In genomic region chr5:136957250-136957649, GRCm38 (mm10) we compare ENCODE assay signal across 21 mouse cellular contexts. TPM values are rescaled to one million over a fixed set of nuclear protein-coding genes. Genes with fewer than 3 reads are reported as not detected.
A peak's percentile ranks its signal among the peaks of the same experiment; 100 is the strongest.
DNase-seq lines count a peak whose midpoint lies in the region; ATAC-seq and TF ChIP-seq lines count a peak whose summit lies in the region.
"Had no signal": no experiment of that assay in that cellular context is flagged by ENCODE, and none has a peak within 500 bp of the region (broad histone marks: within the 10 kb centered on the region; RNA-seq: fewer than 3 reads in every experiment).

No protein-coding gene starts in this region.

- H3K4me2 ChIP-seq in intestine, embryonic 15.5 days (replicated peaks), result no peak overlapping the region
- H3K4me2 ChIP-seq in intestine, postnatal 0 days (replicated peaks; ENCODE audit: low read depth), result no peak overlapping the region
- H3K4me2 ChIP-seq in lung, postnatal 0 days (replicated peaks; ENCODE audit: low read depth, low read length), result no peak overlapping the region
- no peak overlapping the region for H3K4me2 ChIP-seq in intestine, embryonic 16.5 days (ENCODE audit: low read depth, low read length)
- H3K4me2 ChIP-seq in stomach, embryonic 16.5 days (ENCODE audit: low read depth, low read length), result no peak overlapping the region
- H3K4me2 ChIP-seq: embryonic facial prominence, embryonic 13.5 days; forebrain, embryonic 13.5 days; heart, embryonic 13.5 days; hindbrain, embryonic 12.5 days had no signal

- peaks cover 24% of the 10 kb centered on the region for H3K4me1 ChIP-seq in intestine, embryonic 15.5 days (replicated peaks)
- 0 out of 2 replicates have a peak, but pooled peaks cover 9% of the 10 kb centered on the region for H3K4me1 ChIP-seq in intestine, postnatal 0 days (replicated peaks; ENCODE audit: control insufficient read depth, insufficient read depth, low read length)
- peaks cover 10% of the 10 kb centered on the region for H3K4me1 ChIP-seq in lung, postnatal 0 days (ENCODE audit: insufficient read depth, low read depth, low read length)
- H3K4me1 ChIP-seq in intestine, embryonic 16.5 days (ENCODE audit: control insufficient read depth, insufficient read depth, low read length), result peaks cover 17% of the 10 kb centered on the region
- H3K4me1 ChIP-seq in stomach, embryonic 16.5 days (ENCODE audit: control insufficient read depth, insufficient read depth, low read length), result peaks cover 27% of the 10 kb centered on the region

- ATAC-seq in intestine, embryonic 15.5 days, result no peak
- no peak for ATAC-seq in intestine, postnatal 0 days
- ATAC-seq in lung, postnatal 0 days, result no peak
- no peak for ATAC-seq in intestine, embryonic 16.5 days
- ATAC-seq in stomach, embryonic 16.5 days (ENCODE audit: insufficient read depth, low FRiP score), result no peak
- ATAC-seq: forebrain, embryonic 13.5 days; hindbrain, embryonic 16.5 days had no signal

- WGBS in intestine, embryonic 15.5 days, result 72% methylated on average over 1 of the region's 1 CpGs
- 47% methylated on average over 1 of the region's 1 CpGs for WGBS in intestine, postnatal 0 days
- 63% methylated on average over 1 of the region's 1 CpGs for WGBS in lung, postnatal 0 days
- WGBS in intestine, embryonic 16.5 days, result 60% methylated on average over 1 of the region's 1 CpGs
- WGBS in stomach, embryonic 16.5 days, result 63% methylated on average over 1 of the region's 1 CpGs

- H3K36me3 ChIP-seq in intestine, embryonic 15.5 days, result no peaks in the 10 kb centered on the region; the same call in 1 of the 2 replicates
- H3K36me3 ChIP-seq in intestine, postnatal 0 days (ENCODE audit: control insufficient read depth, insufficient read depth), result no peaks in the 10 kb centered on the region
- no peaks in the 10 kb centered on the region for H3K36me3 ChIP-seq in lung, postnatal 0 days (ENCODE audit: insufficient read depth, low read length)
- no peaks in the 10 kb centered on the region for H3K36me3 ChIP-seq in intestine, embryonic 16.5 days (ENCODE audit: control insufficient read depth, insufficient read depth, low read length)
- no peaks in the 10 kb centered on the region for H3K36me3 ChIP-seq in stomach, embryonic 16.5 days (ENCODE audit: control insufficient read depth, insufficient read depth, low read length)

- no peaks in the 10 kb centered on the region for H3K27me3 ChIP-seq in intestine, embryonic 15.5 days (replicated peaks)
- H3K27me3 ChIP-seq in intestine, postnatal 0 days (replicated peaks; ENCODE audit: control insufficient read depth, insufficient read depth, low read length), result no peaks in the 10 kb centered on the region
- no peaks in the 10 kb centered on the region for H3K27me3 ChIP-seq in lung, postnatal 0 days (replicated peaks; ENCODE audit: insufficient read depth, low read length)
- no peaks in the 10 kb centered on the region for H3K27me3 ChIP-seq in intestine, embryonic 16.5 days (replicated peaks; ENCODE audit: control insufficient read depth, insufficient read depth, low read length)
- H3K27me3 ChIP-seq in stomach, embryonic 16.5 days (ENCODE audit: control insufficient read depth, insufficient read depth, low read length), result no peaks in the 10 kb centered on the region
- H3K27me3 ChIP-seq: CH12.LX; embryonic facial prominence, embryonic 13.5 days; forebrain, embryonic 13.5 days; heart, embryonic 13.5 days; hindbrain, embryonic 12.5 days had no signal

- TF ChIP-seq EP300 in lung, postnatal 0 days (IDR thresholded peaks at IDR 0.05), result no peak

- H3K9ac ChIP-seq in intestine, embryonic 15.5 days, result no peak overlapping the region
- no peak overlapping the region for H3K9ac ChIP-seq in intestine, postnatal 0 days (ENCODE audit: low read depth, low read length)
- no peak overlapping the region for H3K9ac ChIP-seq in lung, postnatal 0 days (replicated peaks; ENCODE audit: low read depth)
- no peak overlapping the region for H3K9ac ChIP-seq in intestine, embryonic 16.5 days (ENCODE audit: low read depth, low read length)
- H3K9ac ChIP-seq in stomach, embryonic 16.5 days (ENCODE audit: low read length), result no peak overlapping the region
- H3K9ac ChIP-seq: embryonic facial prominence, embryonic 13.5 days; forebrain, embryonic 13.5 days; heart, embryonic 13.5 days; hindbrain, embryonic 12.5 days had no signal

- H3K27ac ChIP-seq in intestine, embryonic 15.5 days, result peak overlapping the region; percentile 17; the same call in 1 of the 2 replicates
- no peak overlapping the region for H3K27ac ChIP-seq in intestine, postnatal 0 days (ENCODE audit: low read depth, low read length)
- no peak overlapping the region for H3K27ac ChIP-seq in lung, postnatal 0 days (ENCODE audit: low read length)
- H3K27ac ChIP-seq in intestine, embryonic 16.5 days (ENCODE audit: low read length), result peak overlapping the region; percentile 68
- peak overlapping the region; percentile 54 for H3K27ac ChIP-seq in stomach, embryonic 16.5 days (ENCODE audit: low read length)
- H3K27ac ChIP-seq: embryonic facial prominence, embryonic 13.5 days; forebrain, embryonic 13.5 days; gastrocnemius, adult 2 months; heart, embryonic 13.5 days; hindbrain, embryonic 12.5 days had no signal

- no peaks in the 10 kb centered on the region for H3K9me3 ChIP-seq in intestine, embryonic 15.5 days
- no peaks in the 10 kb centered on the region for H3K9me3 ChIP-seq in intestine, postnatal 0 days (ENCODE audit: control insufficient read depth)
- H3K9me3 ChIP-seq in lung, postnatal 0 days (ENCODE audit: low read length), result no peaks in the 10 kb centered on the region
- no peaks in the 10 kb centered on the region for H3K9me3 ChIP-seq in intestine, embryonic 16.5 days (ENCODE audit: control insufficient read depth, low read length)
- H3K9me3 ChIP-seq in stomach, embryonic 16.5 days (replicated peaks; ENCODE audit: control insufficient read depth, low read length), result no peaks in the 10 kb centered on the region
- H3K9me3 ChIP-seq: embryonic facial prominence, embryonic 13.5 days; forebrain, embryonic 13.5 days; heart, embryonic 13.5 days; hindbrain, embryonic 12.5 days had no signal

- no peak for TF ChIP-seq CTCF in intestine, postnatal 0 days (IDR thresholded peaks at IDR 0.05; ENCODE audit: low read depth)
- TF ChIP-seq CTCF in lung, postnatal 0 days (IDR thresholded peaks at IDR 0.05), result no peak

- peak; percentile 59 for DNase-seq in lung, postnatal 0 days (ENCODE audit: low spot score)
- no peak for DNase-seq in lung, postnatal 10 days
- no peak for DNase-seq in MN1 (ENCODE audit: low spot score)
- DNase-seq: adrenal gland, adult 2 months; adrenal gland, postnatal 25 days; cerebellum, adult 8-10 months; cerebellum, postnatal 25 days; gastrocnemius, adult 2 months; gastrocnemius, postnatal 25 days; heart, adult 11 months; heart, postnatal 36 days had no signal

- H3K4me3 ChIP-seq in intestine, embryonic 15.5 days (replicated peaks), result no peak overlapping the region
- no peak overlapping the region for H3K4me3 ChIP-seq in intestine, postnatal 0 days (ENCODE audit: low read depth, low read length)
- H3K4me3 ChIP-seq in lung, postnatal 0 days (ENCODE audit: low read depth, low read length), result no peak overlapping the region
- no peak overlapping the region for H3K4me3 ChIP-seq in intestine, embryonic 16.5 days (ENCODE audit: low read length)
- no peak overlapping the region for H3K4me3 ChIP-seq in stomach, embryonic 16.5 days (replicated peaks; ENCODE audit: low read length)
- H3K4me3 ChIP-seq: embryonic facial prominence, embryonic 13.5 days; forebrain, embryonic 13.5 days; gastrocnemius, adult 2 months; heart, embryonic 13.5 days; hindbrain, embryonic 12.5 days had no signal

RNA-seq across cellular contexts. Expression of gene Fis1, which starts 4.2 kb away (rescaled TPM):
- polyA plus RNA-seq in intestine, embryonic 15.5 days (2015; fragmentation: Nextera tagmentation; extraction: Ambion mirVana), result 258 and 259 TPM in 2 replicates
- polyA plus RNA-seq in intestine, postnatal 0 days (2015; fragmentation: Nextera tagmentation; extraction: Ambion mirVana), result 318 and 324 TPM in 2 replicates
- 318 and 358 TPM in 2 replicates for polyA plus RNA-seq in lung, postnatal 0 days (2015; fragmentation: Nextera tagmentation; extraction: Ambion mirVana)
- 271 and 281 TPM in 2 replicates for polyA plus RNA-seq in intestine, embryonic 16.5 days (2015; fragmentation: Nextera tagmentation; extraction: Ambion mirVana)
- polyA plus RNA-seq in stomach, embryonic 16.5 days (2015; fragmentation: Nextera tagmentation; extraction: Ambion mirVana), result 214 and 239 TPM in 2 replicates

RNA-seq across cellular contexts. Expression of gene Cldn15, which starts 9.2 kb away (rescaled TPM):
- polyA plus RNA-seq in intestine, embryonic 15.5 days (2015; fragmentation: Nextera tagmentation; extraction: Ambion mirVana), result 18.4 and 24.9 TPM in 2 replicates
- 29.5 and 31.2 TPM in 2 replicates for polyA plus RNA-seq in intestine, postnatal 0 days (2015; fragmentation: Nextera tagmentation; extraction: Ambion mirVana)
- polyA plus RNA-seq in lung, postnatal 0 days (2015; fragmentation: Nextera tagmentation; extraction: Ambion mirVana), result 10.5 and 11.9 TPM in 2 replicates
- 34.8 and 36.6 TPM in 2 replicates for polyA plus RNA-seq in intestine, embryonic 16.5 days (2015; fragmentation: Nextera tagmentation; extraction: Ambion mirVana)
- polyA plus RNA-seq in stomach, embryonic 16.5 days (2015; fragmentation: Nextera tagmentation; extraction: Ambion mirVana), result 10.2 and 11.5 TPM in 2 replicates

RNA-seq across cellular contexts. Expression of gene Plod3, which starts 29.6 kb away (rescaled TPM):
- polyA plus RNA-seq in intestine, embryonic 15.5 days (2015; fragmentation: Nextera tagmentation; extraction: Ambion mirVana), result 41.1 and 42.8 TPM in 2 replicates
- polyA plus RNA-seq in intestine, postnatal 0 days (2015; fragmentation: Nextera tagmentation; extraction: Ambion mirVana), result 11.1 and 11.8 TPM in 2 replicates
- 38.3 and 41.7 TPM in 2 replicates for polyA plus RNA-seq in lung, postnatal 0 days (2015; fragmentation: Nextera tagmentation; extraction: Ambion mirVana)
- polyA plus RNA-seq in intestine, embryonic 16.5 days (2015; fragmentation: Nextera tagmentation; extraction: Ambion mirVana), result 40.7 and 44.4 TPM in 2 replicates
- 46.1 and 53.7 TPM in 2 replicates for polyA plus RNA-seq in stomach, embryonic 16.5 days (2015; fragmentation: Nextera tagmentation; extraction: Ambion mirVana)

RNA-seq across cellular contexts. Expression of gene Znhit1, which starts 30.6 kb away (rescaled TPM):
- polyA plus RNA-seq in intestine, embryonic 15.5 days (2015; fragmentation: Nextera tagmentation; extraction: Ambion mirVana), result 99.9 and 111 TPM in 2 replicates
- 84.6 and 91.1 TPM in 2 replicates for polyA plus RNA-seq in intestine, postnatal 0 days (2015; fragmentation: Nextera tagmentation; extraction: Ambion mirVana)
- 80.8 and 83.9 TPM in 2 replicates for polyA plus RNA-seq in lung, postnatal 0 days (2015; fragmentation: Nextera tagmentation; extraction: Ambion mirVana)
- polyA plus RNA-seq in intestine, embryonic 16.5 days (2015; fragmentation: Nextera tagmentation; extraction: Ambion mirVana), result 114 and 120 TPM in 2 replicates
- polyA plus RNA-seq in stomach, embryonic 16.5 days (2015; fragmentation: Nextera tagmentation; extraction: Ambion mirVana), result 95.3 and 104 TPM in 2 replicates

RNA-seq across cellular contexts. Expression of gene Ift22, which starts 49.3 kb away (rescaled TPM):
- 54.4 and 55.0 TPM in 2 replicates for polyA plus RNA-seq in intestine, embryonic 15.5 days (2015; fragmentation: Nextera tagmentation; extraction: Ambion mirVana)
- polyA plus RNA-seq in intestine, postnatal 0 days (2015; fragmentation: Nextera tagmentation; extraction: Ambion mirVana), result 24.7 and 25.2 TPM in 2 replicates
- 41.9 and 53.5 TPM in 2 replicates for polyA plus RNA-seq in lung, postnatal 0 days (2015; fragmentation: Nextera tagmentation; extraction: Ambion mirVana)
- polyA plus RNA-seq in intestine, embryonic 16.5 days (2015; fragmentation: Nextera tagmentation; extraction: Ambion mirVana), result 43.2 and 52.4 TPM in 2 replicates
- polyA plus RNA-seq in stomach, embryonic 16.5 days (2015; fragmentation: Nextera tagmentation; extraction: Ambion mirVana), result 54.1 and 57.3 TPM in 2 replicates

Comparison
In these comparisons a context has a peak if more than half of its experiments do, and no peak if none do; other contexts are left out.
1. H3K27ac ChIP-seq: peak in intestine, embryonic 15.5 days (single experiment), intestine, embryonic 16.5 days (single experiment) and stomach, embryonic 16.5 days (single experiment); none in intestine, postnatal 0 days (single experiment) and lung, postnatal 0 days (single experiment).